Mouse (Mus musculus): ENCODE measurements around the gene Birc2. TPM values are rescaled to one million over a fixed set of nuclear protein-coding genes. Genes with fewer than 3 reads are reported as not detected.
A peak's percentile ranks its signal among the peaks of the same experiment; 100 is the strongest.

Birc2 gene
- total and polyA plus RNA-seq, 3 experiments, result 12.9 to 28.2 (median 22.0) TPM

DNA sequence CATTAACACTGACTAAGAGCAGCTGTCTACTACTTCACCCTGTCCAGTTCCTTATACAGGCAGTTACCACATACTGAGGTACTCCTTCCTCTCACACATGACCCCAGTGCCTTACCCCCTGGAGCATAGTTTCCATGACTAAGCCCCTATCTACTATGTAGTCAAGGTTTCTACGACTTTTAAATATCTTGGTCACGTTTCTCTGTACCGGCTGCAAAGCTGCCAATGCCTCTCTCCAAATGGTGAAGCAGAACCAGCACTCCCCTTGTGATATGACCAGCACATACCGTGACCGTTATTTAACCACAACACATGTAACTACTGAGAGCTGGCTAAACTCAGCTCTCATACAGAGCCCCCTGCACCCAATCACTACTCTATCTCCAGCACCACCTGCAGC, 11.9 kb downstream of the Birc2 start:
- Histone ChIP-seq H3K4me1 (ENCODE audit: control insufficient read depth, insufficient read depth, low read length) (peaks cover 8% of the 10 kb centered on the region), H3K36me3 (ENCODE audit: control insufficient read depth, insufficient read depth, low read length) (peaks cover 16% of the 10 kb centered on the region), H3K27me3 (ENCODE audit: control insufficient read depth, insufficient read depth, low read length) (no peaks in the 10 kb centered on the region), H3K79me2 (replicated peaks; ENCODE audit: control insufficient read depth, insufficient read depth, low read length) (peaks cover 7% of the 10 kb centered on the region; the same call in 1 of the 2 replicates), H3K27ac (no peak overlapping the region), H3K4me3 (no peak overlapping the region), H3K9ac (ENCODE audit: low read depth, low read length) (no peak overlapping the region)
- DNase-seq, result no peak
- 56% methylated on average over 5 of the region's 5 CpGs for WGBS
- intact Hi-C loops (cut with DNase I), result loop anchor here (5.0 kb wide), 2 partner anchors 72 to 113 kb away; no protein-coding TSS in a partner anchor
- no peak for TF ChIP-seq CTCF (IDR thresholded peaks at IDR 0.05)
- no peak for TF ChIP-seq EP300 (IDR thresholded peaks at IDR 0.05; ENCODE audit: insufficient read depth, low read depth, low read length)
- no peak for TF ChIP-seq POLR2A (IDR thresholded peaks at IDR 0.05; ENCODE audit: insufficient read depth, low read depth, low read length)

DNA sequence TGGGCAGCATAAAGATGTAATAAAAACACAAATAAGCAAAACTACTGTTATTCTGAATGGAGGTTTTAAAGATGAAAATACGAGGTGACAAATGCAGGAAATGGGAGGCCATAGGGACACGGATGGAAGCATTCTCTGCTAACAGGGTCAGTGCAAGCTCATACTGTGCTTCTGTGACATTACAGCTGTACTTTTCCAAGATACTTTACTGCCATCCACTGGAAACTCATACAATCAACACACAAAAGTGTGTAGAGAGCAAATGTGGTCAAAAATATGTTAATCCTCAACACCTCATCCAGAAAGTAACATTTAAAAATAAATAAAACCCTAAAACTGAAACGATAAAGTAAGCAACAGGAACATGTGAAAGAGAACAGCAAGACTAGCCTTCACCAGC, 14.1 kb downstream of the Birc2 start:
- Histone ChIP-seq H3K79me2 (replicated peaks; ENCODE audit: control insufficient read depth, insufficient read depth, low read length) (peaks cover 5% of the 10 kb centered on the region; the same call in 1 of the 2 replicates), H3K36me3 (ENCODE audit: control insufficient read depth, insufficient read depth, low read length) (peaks cover 7% of the 10 kb centered on the region), H3K4me3 (no peak overlapping the region), H3K4me1 (ENCODE audit: control insufficient read depth, insufficient read depth, low read length) (peaks cover 3% of the 10 kb centered on the region), H3K27ac (no peak overlapping the region), H3K27me3 (ENCODE audit: control insufficient read depth, insufficient read depth, low read length) (no peaks in the 10 kb centered on the region), H3K9ac (ENCODE audit: low read depth, low read length) (no peak overlapping the region)
- WGBS, result 52% methylated on average over 3 of the region's 3 CpGs
- DNase-seq, result no peak
- intact Hi-C loops (cut with DNase I), result loop anchor here (5.0 kb wide), 1 partner anchor 110 kb away; no protein-coding TSS in a partner anchor
- peak; percentile 49 for TF ChIP-seq CTCF (IDR thresholded peaks at IDR 0.05)
- no peak for TF ChIP-seq POLR2A (IDR thresholded peaks at IDR 0.05; ENCODE audit: insufficient read depth, low read depth, low read length)
- TF ChIP-seq EP300 (IDR thresholded peaks at IDR 0.05; ENCODE audit: insufficient read depth, low read depth, low read length), result no peak

DNA sequence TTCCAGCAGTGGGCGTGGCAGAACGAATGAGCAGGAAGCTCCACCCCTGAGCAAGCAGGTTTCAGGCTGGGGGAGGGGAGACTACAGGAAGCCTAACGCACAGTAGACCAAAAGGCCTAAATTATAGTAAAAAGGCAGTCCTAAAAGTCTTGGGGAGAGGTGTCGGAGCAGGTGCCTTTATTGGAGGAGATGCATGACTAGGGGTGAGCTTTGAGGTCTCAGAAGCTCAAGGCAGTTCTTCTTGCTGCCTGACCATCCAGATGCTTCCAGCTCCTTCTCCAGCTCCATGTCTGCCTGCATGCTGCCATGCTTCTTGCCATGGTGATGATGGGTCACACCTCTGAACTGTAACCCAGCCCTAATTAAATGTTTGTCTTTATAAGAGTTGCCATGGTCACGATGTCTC, 31.8 kb downstream of the Birc2 start:
- Histone ChIP-seq H3K79me2 (replicated peaks; ENCODE audit: control insufficient read depth, insufficient read depth, low read length) (no peaks in the 10 kb centered on the region), H3K27ac (no peak overlapping the region), H3K36me3 (ENCODE audit: control insufficient read depth, insufficient read depth, low read length) (no peaks in the 10 kb centered on the region), H3K9ac (ENCODE audit: low read depth, low read length) (no peak overlapping the region), H3K4me3 (no peak overlapping the region), H3K27me3 (ENCODE audit: control insufficient read depth, insufficient read depth, low read length) (no peaks in the 10 kb centered on the region), H3K4me1 (ENCODE audit: control insufficient read depth, insufficient read depth, low read length) (no peaks in the 10 kb centered on the region)
- WGBS, result 61% methylated on average over 5 of the region's 5 CpGs
- TF ChIP-seq CTCF (IDR thresholded peaks at IDR 0.05), result no peak
- TF ChIP-seq POLR2A (IDR thresholded peaks at IDR 0.05; ENCODE audit: insufficient read depth, low read depth, low read length), result no peak
- no peak for TF ChIP-seq EP300 (IDR thresholded peaks at IDR 0.05; ENCODE audit: insufficient read depth, low read depth, low read length)
- intact Hi-C loops (cut with DNase I), result no loop called here
- DNase-seq, result no peak

DNA sequence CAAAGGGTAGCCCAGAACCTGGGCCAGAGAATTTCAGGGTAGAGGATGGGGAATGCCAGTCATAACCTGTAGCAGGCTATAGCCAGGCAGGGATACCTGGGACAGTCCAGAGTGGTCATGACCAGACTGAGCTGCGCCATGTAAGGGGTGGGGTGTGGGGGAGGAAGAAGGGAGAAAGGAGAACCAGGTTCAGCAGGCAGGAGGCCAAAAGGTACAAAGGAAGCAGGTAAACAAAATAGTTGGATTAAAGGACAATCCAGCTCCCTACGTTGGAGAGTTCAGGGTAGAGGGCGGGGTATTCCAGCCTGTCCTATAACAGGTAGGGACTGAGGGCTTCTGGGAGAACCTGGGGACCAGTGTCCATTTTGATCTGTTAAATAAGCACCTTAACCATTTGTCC, 38.3 kb downstream of the Birc2 start:
- DNase-seq, result no peak
- Histone ChIP-seq H3K36me3 (ENCODE audit: control insufficient read depth, insufficient read depth, low read length) (no peaks in the 10 kb centered on the region), H3K9ac (ENCODE audit: low read depth, low read length) (no peak overlapping the region), H3K4me1 (ENCODE audit: control insufficient read depth, insufficient read depth, low read length) (no peaks in the 10 kb centered on the region), H3K27me3 (ENCODE audit: control insufficient read depth, insufficient read depth, low read length) (no peaks in the 10 kb centered on the region), H3K4me3 (no peak overlapping the region), H3K79me2 (replicated peaks; ENCODE audit: control insufficient read depth, insufficient read depth, low read length) (no peaks in the 10 kb centered on the region), H3K27ac (no peak overlapping the region)
- TF ChIP-seq CTCF (IDR thresholded peaks at IDR 0.05), result no peak
- TF ChIP-seq EP300 (IDR thresholded peaks at IDR 0.05; ENCODE audit: insufficient read depth, low read depth, low read length), result no peak
- TF ChIP-seq POLR2A (IDR thresholded peaks at IDR 0.05; ENCODE audit: insufficient read depth, low read depth, low read length), result no peak
- 88% methylated on average over 3 of the region's 3 CpGs for WGBS
- intact Hi-C loops (cut with DNase I), result no loop called here

DNA sequence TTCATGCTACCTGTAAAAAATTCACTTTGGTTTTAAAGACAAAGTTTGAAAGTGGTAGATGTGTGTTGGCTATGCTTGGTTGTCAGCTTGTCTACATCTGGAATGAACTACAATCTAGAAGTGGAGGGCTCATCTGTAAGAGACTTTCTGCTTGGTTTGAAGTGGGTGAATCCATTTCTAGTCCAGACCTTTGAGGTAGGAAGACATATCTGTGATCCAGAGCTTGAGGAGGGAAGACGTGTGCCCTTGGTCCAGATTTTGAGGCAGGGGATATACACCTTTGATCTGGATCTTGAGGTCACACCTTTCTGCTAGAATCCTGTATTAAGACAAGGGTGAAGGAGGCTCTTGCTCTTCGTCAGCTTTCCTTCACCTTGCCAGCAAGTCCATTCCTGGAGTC, 39.3 kb downstream of the Birc2 start:
- Histone ChIP-seq H3K27me3 (ENCODE audit: control insufficient read depth, insufficient read depth, low read length) (no peaks in the 10 kb centered on the region), H3K79me2 (replicated peaks; ENCODE audit: control insufficient read depth, insufficient read depth, low read length) (no peaks in the 10 kb centered on the region), H3K27ac (no peak overlapping the region), H3K4me3 (no peak overlapping the region), H3K36me3 (ENCODE audit: control insufficient read depth, insufficient read depth, low read length) (no peaks in the 10 kb centered on the region), H3K4me1 (ENCODE audit: control insufficient read depth, insufficient read depth, low read length) (no peaks in the 10 kb centered on the region), H3K9ac (ENCODE audit: low read depth, low read length) (no peak overlapping the region)
- intact Hi-C loops (cut with DNase I), result no loop called here
- DNase-seq, result no peak
- TF ChIP-seq EP300 (IDR thresholded peaks at IDR 0.05; ENCODE audit: insufficient read depth, low read depth, low read length), result no peak
- no peak for TF ChIP-seq CTCF (IDR thresholded peaks at IDR 0.05)
- TF ChIP-seq POLR2A (IDR thresholded peaks at IDR 0.05; ENCODE audit: insufficient read depth, low read depth, low read length), result no peak
- 92% methylated on average over 2 of the region's 2 CpGs for WGBS

DNA sequence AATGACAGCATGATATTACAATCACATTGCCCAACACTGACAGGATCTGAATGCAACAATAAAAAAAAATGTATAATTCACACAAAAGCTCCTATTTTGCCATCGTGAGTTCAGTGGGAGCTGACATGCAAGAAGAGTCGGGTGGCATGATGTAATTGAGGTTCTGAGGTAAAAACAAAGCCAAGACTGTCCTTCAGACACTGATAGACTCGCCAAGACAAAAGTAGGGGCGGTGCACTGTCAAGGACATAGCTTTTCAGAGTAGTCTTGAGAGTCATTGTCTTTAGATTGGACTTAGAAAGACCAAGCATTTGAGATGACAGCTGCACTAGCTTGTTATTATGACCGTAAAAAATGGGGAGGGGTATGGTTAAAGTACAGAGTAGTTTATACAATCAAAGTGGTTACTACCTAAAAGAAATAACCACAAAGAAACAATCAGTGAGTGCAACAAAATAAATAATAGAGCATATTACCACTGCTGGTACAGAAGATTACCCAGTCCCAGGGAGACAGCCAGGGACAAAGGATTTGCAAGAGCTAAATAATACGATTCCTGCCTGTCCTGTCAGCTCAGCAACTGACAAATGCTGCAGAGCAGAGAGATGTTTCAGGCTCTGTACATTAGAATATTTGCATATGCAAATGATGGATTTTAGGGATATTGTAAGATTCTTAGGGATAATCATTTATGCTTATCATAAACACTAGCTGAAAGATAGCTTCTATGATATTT, 40.6 kb downstream of the Birc2 start:
- no peak overlapping the region for H3K27ac ChIP-seq
- no peaks in the 10 kb centered on the region for H3K27me3 ChIP-seq (ENCODE audit: control insufficient read depth, insufficient read depth, low read length)
- H3K4me3 ChIP-seq, result no peak overlapping the region
- DNase-seq, result no peak
- H3K9ac ChIP-seq (ENCODE audit: low read depth, low read length), result no peak overlapping the region
- H3K36me3 ChIP-seq (ENCODE audit: control insufficient read depth, insufficient read depth, low read length), result peaks cover 2% of the 10 kb centered on the region; the same call in 1 of the 2 replicates
- H3K4me1 ChIP-seq (ENCODE audit: control insufficient read depth, insufficient read depth, low read length), result no peaks in the 10 kb centered on the region
- WGBS, result 73% methylated on average over 6 of the region's 6 CpGs
- TF ChIP-seq EP300 (IDR thresholded peaks at IDR 0.05; ENCODE audit: insufficient read depth, low read depth, low read length) (no peak), POLR2A (IDR thresholded peaks at IDR 0.05; ENCODE audit: insufficient read depth, low read depth, low read length) (no peak), CTCF (IDR thresholded peaks at IDR 0.05) (no peak)
- intact Hi-C loops (cut with DNase I), result no loop called here
- no peaks in the 10 kb centered on the region for H3K79me2 ChIP-seq (replicated peaks; ENCODE audit: control insufficient read depth, insufficient read depth, low read length)

Data from heart, adult 2 months (tissue).